Mouse (Mus musculus) embryonic stem cell, embryonic (primary cell): ENCODE measurements at regions not wholly inside any gene's neighbourhood (a gene's known extent, or its start where the extent isn't known, plus 50 kb on each side); places are given as distances from the start of the nearest gene placed in this dataset.

ENCODE experiments used
- CTCF ChIA-PET, 4 experiments: fragments of 300-600 bp in 2 of 4; fragments of 350-600 bp in 2 of 4; sonication (Branson Sonifier 250); formaldehyde crosslinking; loops; one replicate each; lab custom pipeline; 2022; ENCODE audit warnings: inconsistent platforms in 2 of 4; lab: Charles Lee
- POLR2A ChIA-PET, 4 experiments: fragments of 300-600 bp in 2 of 4; fragments of 350-600 bp in 2 of 4; sonication (Branson Sonifier 250); formaldehyde crosslinking; loops; one replicate each; lab custom pipeline; 2022; ENCODE audit warnings: antibody characterized with exemption in 4 of 4, inconsistent platforms in 1 of 4; lab: Charles Lee

- POLR2A ChIA-PET = no interaction called here
Observed at GRCm38 (mm10) chr14:9492228-9492627, 826.2 kb upstream of the 4930452B06Rik start.

GRCm38 (mm10) chr14:9488585-9488984, 822.5 kb upstream of the 4930452B06Rik start:
- ChIA-PET POLR2A (no interaction called here), CTCF (no interaction called here)

More at GRCm38 (mm10) chr14:9492228-9492627, 826.2 kb upstream of the 4930452B06Rik start:
- CTCF ChIA-PET = no interaction called here

GRCm38 (mm10) chr14:9478981-9479380, 812.9 kb upstream of the 4930452B06Rik start:
- CTCF ChIA-PET = no interaction called here
- POLR2A ChIA-PET = no interaction called here

- CTCF ChIA-PET = no interaction called here
- POLR2A ChIA-PET = no interaction called here
Observed at GRCm38 (mm10) chr14:9475169-9475568, 809.1 kb upstream of the 4930452B06Rik start.

- ChIA-PET CTCF (interaction anchor here in 1 of 4 experiments (0.7 kb wide), 1 partner anchor 997 kb away, joined by 3 read pairs; no protein-coding TSS in a partner anchor), POLR2A (no interaction called here)
Observed at GRCm38 (mm10) chr14:9469686-9470085, 803.6 kb upstream of the 4930452B06Rik start.

GRCm38 (mm10) chr14:9468654-9469053, 802.6 kb upstream of the 4930452B06Rik start:
- CTCF ChIA-PET = interaction anchor here in 1 of 4 experiments (1.1 kb wide), 1 partner anchor 76 kb away, joined by 3 read pairs; no protein-coding TSS in a partner anchor
- POLR2A ChIA-PET = no interaction called here

GRCm38 (mm10) chr14:9467690-9468458, 801.8 kb upstream of the 4930452B06Rik start:
- POLR2A ChIA-PET = no interaction called here

GRCm38 (mm10) chr14:9460006-9460405, 794.0 kb upstream of the 4930452B06Rik start:
- CTCF ChIA-PET = interaction anchor here in 1 of 4 experiments (0.6 kb wide), 1 partner anchor 960 kb away, joined by 6 read pairs; no protein-coding TSS in a partner anchor
- POLR2A ChIA-PET = no interaction called here

More at GRCm38 (mm10) chr14:9467690-9468458, 801.8 kb upstream of the 4930452B06Rik start:
- CTCF ChIA-PET = interaction anchor here in 1 of 4 experiments (1.1 kb wide), 1 partner anchor 75 kb away, joined by 3 read pairs; no protein-coding TSS in a partner anchor

GRCm38 (mm10) chr14:9458856-9459255, 792.8 kb upstream of the 4930452B06Rik start:
- POLR2A ChIA-PET = interaction anchor here in 1 of 4 experiments (0.6 kb wide), 1 partner anchor 8 kb away, joined by 3 read pairs; no protein-coding TSS in a partner anchor
- CTCF ChIA-PET = no interaction called here

- ChIA-PET POLR2A (no interaction called here), CTCF (no interaction called here)
Observed at GRCm38 (mm10) chr14:9457801-9458495, 791.9 kb upstream of the 4930452B06Rik start.

- CTCF ChIA-PET = no interaction called here
Observed at GRCm38 (mm10) chr14:9455986-9456385, 789.9 kb upstream of the 4930452B06Rik start.

GRCm38 (mm10) chr14:9449942-9450341, 783.9 kb upstream of the 4930452B06Rik start:
- CTCF ChIA-PET = no interaction called here
- POLR2A ChIA-PET = no interaction called here

More at GRCm38 (mm10) chr14:9455986-9456385, 789.9 kb upstream of the 4930452B06Rik start:
- POLR2A ChIA-PET = no interaction called here

GRCm38 (mm10) chr14:9437896-9438295, 771.9 kb upstream of the 4930452B06Rik start:
- CTCF ChIA-PET = no interaction called here
- POLR2A ChIA-PET = no interaction called here

GRCm38 (mm10) chr14:9435136-9435535, 769.1 kb upstream of the 4930452B06Rik start:
- ChIA-PET CTCF (no interaction called here), POLR2A (no interaction called here)

GRCm38 (mm10) chr14:9433081-9433590, 767.1 kb upstream of the 4930452B06Rik start:
- CTCF ChIA-PET = no interaction called here
- POLR2A ChIA-PET = no interaction called here

GRCm38 (mm10) chr14:9431798-9432197, 765.8 kb upstream of the 4930452B06Rik start:
- POLR2A ChIA-PET = no interaction called here
- CTCF ChIA-PET = interaction anchor here in 1 of 4 experiments (0.6 kb wide), 1 partner anchor 238 kb away, joined by 3 read pairs; no protein-coding TSS in a partner anchor

GRCm38 (mm10) chr14:9411822-9412403, 745.9 kb upstream of the 4930452B06Rik start:
- CTCF ChIA-PET = interaction anchor here in 1 of 4 experiments (0.6 kb wide), 1 partner anchor 67 kb away, joined by 3 read pairs; no protein-coding TSS in a partner anchor

GRCm38 (mm10) chr14:9403688-9404087, 737.6 kb upstream of the 4930452B06Rik start:
- CTCF ChIA-PET = no interaction called here
- POLR2A ChIA-PET = no interaction called here

More at GRCm38 (mm10) chr14:9411822-9412403, 745.9 kb upstream of the 4930452B06Rik start:
- POLR2A ChIA-PET = no interaction called here

GRCm38 (mm10) chr14:9400861-9401260, 734.8 kb upstream of the 4930452B06Rik start:
- CTCF ChIA-PET = no interaction called here
- POLR2A ChIA-PET = no interaction called here
